Mouse (Mus musculus) cerebellum, adult 2 months (tissue): Measurements from ENCODE around the gene Arl15.

ENCODE experiments used
- CTCF ChIP-seq: fragments of 200-500 bp; IDR thresholded peaks from 2 replicates; pipeline ENCODE4 v1.5.1; 2011; ENCODE audit warnings: low read depth, mild to moderate bottlenecking, control low read depth, low read length, moderate library complexity, borderline replicate concordance; ENCODE audit not compliant: insufficient read depth
- POLR2A ChIP-seq: fragments of 200-500 bp; IDR thresholded peaks from 2 replicates; pipeline ENCODE4 v1.6.1; 2011; ENCODE audit warnings: low read length, control low read depth, borderline replicate concordance; ENCODE audit not compliant: insufficient read depth

DNA sequence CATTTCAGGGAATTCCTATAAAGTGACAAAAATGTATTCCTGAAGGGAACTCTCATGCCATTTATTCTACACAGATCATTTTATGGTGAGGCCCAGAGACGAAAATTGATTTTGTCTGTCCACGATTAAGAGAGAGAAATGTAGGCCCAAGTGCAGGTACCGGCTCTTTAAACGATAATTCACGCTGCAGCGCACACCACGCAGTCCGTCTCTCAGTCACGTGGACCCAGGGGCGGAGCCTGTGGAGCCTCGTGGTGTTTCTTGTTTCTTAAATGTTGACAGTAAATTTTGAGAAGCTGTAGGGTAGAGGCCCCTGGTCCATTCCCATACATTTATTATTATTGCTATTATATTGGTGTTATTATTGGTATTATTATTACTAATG lies 65.1 kb downstream of the Arl15 start:
- TF ChIP-seq CTCF (no peak), POLR2A (no peak)
